Mouse (Mus musculus) MEL (cell line): ENCODE measurements around the gene Utf1. TPM values are rescaled to one million over a fixed set of nuclear protein-coding genes. Genes with fewer than 3 reads are reported as not detected.

Experiments
- DNase-seq: peaks from one replicate; pipeline ENCODE4 v3.0.0; 2011; ENCODE audit warnings: low read depth, low spot score
- H3K27ac ChIP-seq: 2 replicates; pipeline ENCODE4 v1.5.1; 2012; ENCODE audit warnings: low read depth, mild to moderate bottlenecking, control low read depth, low read length, moderate library complexity; ENCODE audit not compliant: control insufficient read depth
- H3K27me3 ChIP-seq, 2 experiments: fragments of 150-350 bp in 1 of 2; sonication (generic) in 1 of 2; 2 replicates each; pipeline ENCODE4 v1.6.1; 2012; ENCODE audit warnings: low read length in 2 of 2, mild to moderate bottlenecking in 2 of 2, improper control_type of control experiment in 1 of 2, moderate library complexity in 1 of 2; ENCODE audit not compliant: insufficient read depth in 2 of 2, control insufficient read depth in 1 of 2
- H3K36me3 ChIP-seq, 2 experiments: 2 replicates each; pipeline ENCODE4 v1.6.1; 2012 to 2014; ENCODE audit warnings: low read length in 2 of 2, improper control_type of control experiment in 1 of 2, inconsistent platforms in 1 of 2, mild to moderate bottlenecking in 1 of 2; ENCODE audit not compliant: insufficient read depth in 2 of 2, control insufficient read depth in 1 of 2
- H3K4me1 ChIP-seq, 2 experiments: fragments of 150-350 bp in 1 of 2; sonication (generic) in 1 of 2; 2 replicates each; pipeline ENCODE4 v1.6.1; 2012; ENCODE audit warnings: low read length in 2 of 2, improper control_type of control experiment in 1 of 2, mild to moderate bottlenecking in 1 of 2; ENCODE audit not compliant: insufficient read depth in 2 of 2, control insufficient read depth in 1 of 2
- H3K4me3 ChIP-seq, 2 experiments: fragments of 150-350 bp in 1 of 2; sonication (generic) in 1 of 2; 2 replicates each; pipeline ENCODE4 v1.5.1; 2012; ENCODE audit warnings: low read depth in 2 of 2, low read length in 2 of 2, mild to moderate bottlenecking in 2 of 2, moderate library complexity in 2 of 2, control low read depth in 1 of 2, improper control_type of control experiment in 1 of 2; ENCODE audit not compliant: control insufficient read depth in 1 of 2, insufficient read depth in 1 of 2
- H3K79me2 ChIP-seq: 2 replicates; pipeline ENCODE4 v1.6.1; 2012; ENCODE audit warnings: mild to moderate bottlenecking, low read length, moderate library complexity; ENCODE audit not compliant: control insufficient read depth, poor library complexity, insufficient read depth
- H3K9ac ChIP-seq: 2 replicates; pipeline ENCODE4 v1.6.1; 2012; ENCODE audit warnings: low read depth, mild to moderate bottlenecking, control low read depth, low read length, moderate library complexity; ENCODE audit not compliant: control insufficient read depth, poor library complexity, severe bottlenecking
- H3K9me3 ChIP-seq: fragments of 150-350 bp; sonication (generic); replicated peaks from 2 replicates; pipeline ENCODE4 v1.6.1; 2012; ENCODE audit warnings: mild to moderate bottlenecking, low read length, improper control_type of control experiment, moderate library complexity; ENCODE audit not compliant: insufficient read depth
- BHLHE40 ChIP-seq: IDR thresholded peaks from 2 replicates; pipeline ENCODE4 v1.6.1; 2012; ENCODE audit warnings: low read depth, mild to moderate bottlenecking, inconsistent platforms, low read length, improper control_type of control experiment, borderline replicate concordance
- CHD1 ChIP-seq: IDR thresholded peaks from 2 replicates; pipeline ENCODE4 v1.6.1; 2012; ENCODE audit warnings: low read depth, mild to moderate bottlenecking, inconsistent platforms, low read length, improper control_type of control experiment
- CTCF ChIP-seq, 3 experiments: IDR thresholded peaks in 2 of 3; conservative IDR thresholded peaks in 1 of 3; 2 replicates each; pipeline ENCODE4 v1.5.1; 2011 to 2012; ENCODE audit warnings: low read length in 3 of 3, low read depth in 2 of 3, mild to moderate bottlenecking in 2 of 3, improper control_type of control experiment in 1 of 3, inconsistent platforms in 1 of 3, mixed read lengths in 1 of 3, moderate library complexity in 1 of 3; ENCODE audit not compliant: control insufficient read depth in 1 of 3, insufficient read depth in 1 of 3, poor library complexity in 1 of 3, severe bottlenecking in 1 of 3
- ELF1 ChIP-seq: IDR thresholded peaks from 2 replicates; pipeline ENCODE4 v1.6.1; 2014; ENCODE audit warnings: low read depth, mild to moderate bottlenecking, inconsistent platforms, low read length, improper control_type of control experiment, moderate library complexity
- EP300 ChIP-seq, 2 experiments: IDR thresholded peaks; 2 replicates each; pipeline ENCODE4 v1.6.1; 2011; ENCODE audit warnings: improper control_type of control experiment in 2 of 2, low read length in 2 of 2, low read depth in 1 of 2, mild to moderate bottlenecking in 1 of 2
- HCFC1 ChIP-seq: IDR thresholded peaks from 2 replicates; pipeline ENCODE4 v1.6.1; 2012; ENCODE audit warnings: low read depth, mild to moderate bottlenecking, inconsistent platforms, low read length, improper control_type of control experiment, moderate library complexity
- JUND ChIP-seq: IDR thresholded peaks from 2 replicates; pipeline ENCODE4 v1.6.1; 2011; ENCODE audit warnings: low read depth, mild to moderate bottlenecking, improper control_type of control experiment, low read length
- MAFK ChIP-seq: IDR thresholded peaks from 2 replicates; pipeline ENCODE4 v1.6.1; 2011; ENCODE audit warnings: low read depth, mild to moderate bottlenecking, low read length, improper control_type of control experiment, borderline replicate concordance
- MAX ChIP-seq: IDR thresholded peaks from 2 replicates; pipeline ENCODE4 v1.6.1; 2011; ENCODE audit warnings: low read length, improper control_type of control experiment
- MAZ ChIP-seq: IDR thresholded peaks from 2 replicates; pipeline ENCODE4 v1.6.1; 2012; ENCODE audit warnings: low read depth, mild to moderate bottlenecking, inconsistent platforms, low read length, improper control_type of control experiment
- MEF2A ChIP-seq: IDR thresholded peaks from 2 replicates; pipeline ENCODE4 v1.6.1; 2014; ENCODE audit warnings: low read depth, mild to moderate bottlenecking, inconsistent platforms, low read length, improper control_type of control experiment; ENCODE audit not compliant: poor library complexity, insufficient replicate concordance, severe bottlenecking; ENCODE audit errors: extremely low read depth
- POLR2AphosphoS2 ChIP-seq: IDR thresholded peaks from 2 replicates; pipeline ENCODE4 v1.6.1; 2011; ENCODE audit warnings: low read length, improper control_type of control experiment
- RAD21 ChIP-seq: IDR thresholded peaks from 2 replicates; pipeline ENCODE4 v1.6.1; 2011; ENCODE audit warnings: mild to moderate bottlenecking, low read depth, low read length, improper control_type of control experiment
- RCOR1 ChIP-seq: IDR thresholded peaks from 2 replicates; pipeline ENCODE4 v1.6.1; 2012; ENCODE audit warnings: low read depth, mild to moderate bottlenecking, inconsistent platforms, low read length, improper control_type of control experiment
- SMC3 ChIP-seq: IDR thresholded peaks from 2 replicates; pipeline ENCODE4 v1.6.1; 2011; ENCODE audit warnings: low read depth, low read length, improper control_type of control experiment
- TAL1 ChIP-seq: IDR thresholded peaks from 2 replicates; pipeline ENCODE4 v1.6.1; 2012; ENCODE audit warnings: mild to moderate bottlenecking, inconsistent platforms, low read length, moderate library complexity, mixed read lengths
- TBP ChIP-seq: IDR thresholded peaks from 2 replicates; pipeline ENCODE4 v1.8.0; 2011; ENCODE audit warnings: low read depth, low read length, improper control_type of control experiment
- TCF12 ChIP-seq: IDR thresholded peaks from 2 replicates; pipeline ENCODE4 v1.6.1; 2014; ENCODE audit warnings: low read depth, mild to moderate bottlenecking, inconsistent platforms, low read length, improper control_type of control experiment, moderate library complexity
- UBTF ChIP-seq: IDR thresholded peaks from 2 replicates; pipeline ENCODE4 v1.6.1; 2012; ENCODE audit warnings: low read depth, mild to moderate bottlenecking, inconsistent platforms, low read length, improper control_type of control experiment, moderate library complexity, borderline replicate concordance; ENCODE audit not compliant: insufficient read depth
- USF1 ChIP-seq: IDR thresholded peaks from 2 replicates; pipeline ENCODE4 v1.6.1; 2014; ENCODE audit warnings: low read depth, mild to moderate bottlenecking, inconsistent platforms, low read length, improper control_type of control experiment, moderate library complexity
- ZC3H11A ChIP-seq: IDR thresholded peaks from 2 replicates; pipeline ENCODE4 v1.6.1; 2012; ENCODE audit warnings: low read depth, mild to moderate bottlenecking, inconsistent platforms, low read length, improper control_type of control experiment
- ZKSCAN1 ChIP-seq: IDR thresholded peaks from 2 replicates; pipeline ENCODE4 v1.6.1; 2012; ENCODE audit warnings: low read depth, mild to moderate bottlenecking, inconsistent platforms, low read length, improper control_type of control experiment, moderate library complexity
- ZNF384 ChIP-seq: IDR thresholded peaks from 2 replicates; pipeline ENCODE4 v1.6.1; 2012; ENCODE audit warnings: low read depth, mild to moderate bottlenecking, inconsistent platforms, low read length, improper control_type of control experiment
- polyA plus RNA-seq, 2 experiments: library from polyadenylated mRNA; stranded (reverse) in 1 of 2; unstranded in 1 of 2; fragments of >175 nt in 1 of 2; fragments of >200 nt in 1 of 2; gene quantifications; 2 replicates each; pipeline versions ENCODE4 v1.2.1 to v1.2.4; 2012; ENCODE audit warnings: low replicate concordance in 2 of 2, low read depth in 1 of 2; ENCODE audit not compliant: insufficient read length in 2 of 2, insufficient read depth in 1 of 2, missing spikeins in 1 of 2
- total RNA-seq: library from RNA; depleted of rRNA; stranded (reverse); fragments of 300-350 nt; gene quantifications from 2 replicates; pipeline ENCODE4 v1.2.3, GENCODE M21; 2012

The Utf1 gene
- total and polyA plus RNA-seq, 3 experiments = not detected

- H3K27ac ChIP-seq = no peak overlapping the region
- DNase-seq = no peak
- no peak overlapping the region for H3K4me3 ChIP-seq
- TF ChIP-seq RCOR1 (no peak), BHLHE40 (no peak), MAZ (no peak), SMC3 (no peak), TCF12 (no peak), UBTF (no peak), ZNF384 (no peak), HCFC1 (no peak), JUND (no peak)
- no peaks in the 10 kb centered on the region for H3K79me2 ChIP-seq
- peaks cover 0 to under 1% of the 10 kb centered on the region in 2 experiments; a peak in 1 of 4 replicates for H3K4me1 ChIP-seq
- H3K9ac ChIP-seq = no peak overlapping the region
- no peaks in the 10 kb centered on the region for H3K9me3 ChIP-seq
- H3K36me3 ChIP-seq = peaks cover 0 to 2% of the 10 kb centered on the region in 2 experiments; a peak in 1 of 4 replicates
- H3K27me3 ChIP-seq = no peaks in the 10 kb centered on the region
Measured at GRCm38 (mm10) chr7:139993532-139993931, 49.9 kb downstream of the Utf1 start.

- Histone ChIP-seq H3K4me1 (no peaks in the 10 kb centered on the region), H3K36me3 (peaks cover 0 to 2% of the 10 kb centered on the region in 2 experiments; a peak in 1 of 4 replicates), H3K4me3 (no peak overlapping the region), H3K9me3 (no peaks in the 10 kb centered on the region), H3K27ac (no peak overlapping the region), H3K27me3 (no peaks in the 10 kb centered on the region), H3K79me2 (no peaks in the 10 kb centered on the region), H3K9ac (no peak overlapping the region)
- DNase-seq = no peak
- TF ChIP-seq MAX (no peak), MAZ (no peak), ZC3H11A (no peak), ZKSCAN1 (no peak), BHLHE40 (no peak), RAD21 (no peak), HCFC1 (no peak), MAFK (no peak), MEF2A (no peak), ZNF384 (no peak), EP300 (IDR thresholded peaks at IDR 0.05; ENCODE audit: low read depth in 1 of 2, low read length in 2 of 2) (no peak), ELF1 (no peak), POLR2AphosphoS2 (no peak), CHD1 (no peak), CTCF (IDR thresholded peaks at IDR 0.05 in 2 of 3, conservative IDR thresholded peaks at IDR 0.05 in 1 of 3; ENCODE audit: control insufficient read depth in 1 of 3, insufficient read depth in 1 of 3, low read depth in 2 of 3, low read length in 3 of 3, poor library complexity in 1 of 3, severe bottlenecking in 1 of 3) (no peak), JUND (no peak), USF1 (no peak), TCF12 (no peak), TAL1 (no peak), TBP (no peak)
Measured at GRCm38 (mm10) chr7:139994202-139994601, 50.6 kb downstream of the Utf1 start.
